Mouse (Mus musculus): Measurements from ENCODE around the gene Cblb.

GRCm38 (mm10) chr16:52173253-52173652, 142.2 kb downstream of the Cblb start:
- TF ChIP-seq POLR2A (IDR thresholded peaks at IDR 0.05; ENCODE audit: extremely low read depth, insufficient read depth, low read length) (no peak), CTCF (IDR thresholded peaks at IDR 0.05; ENCODE audit: low read depth, low read length) (no peak)
